Mouse (Mus musculus) T-helper 2 cell (primary cell): Measurements from ENCODE around the gene Ahsg.

Experiments used
- in situ Hi-C: fragments of 300-600 bp; cut with MboI, MseI; formaldehyde crosslinking; loops from one replicate; pipeline ENCODE4 v1.15.1; 2025; ENCODE audit warnings: high pct_unique_total_duplicates

Gene Ahsg

GRCm38 (mm10) chr16:22886726-22887125 lies 4.4 kb upstream of the Ahsg start:
- in situ Hi-C loops = no loop called here

- in situ Hi-C loops = no loop called here
These were observed 2.2 kb upstream of the Ahsg start for GRCm38 (mm10) chr16:22888835-22889234.

GRCm38 (mm10) chr16:22889716-22890115 lies 1.4 kb upstream of the Ahsg start:
- in situ Hi-C loops = no loop called here

- in situ Hi-C loops = no loop called here
These were observed 667 bp downstream of the Ahsg start for GRCm38 (mm10) chr16:22891733-22892154.

- in situ Hi-C loops = no loop called here
These were observed 3.0 kb downstream of the Ahsg start for GRCm38 (mm10) chr16:22894095-22894494.

GRCm38 (mm10) chr16:22896618-22897017 lies 5.5 kb downstream of the Ahsg start:
- in situ Hi-C loops = no loop called here

- in situ Hi-C loops = no loop called here
These were observed 8.3 kb downstream of the Ahsg start for GRCm38 (mm10) chr16:22899346-22899745.

GRCm38 (mm10) chr16:22899866-22900570 lies 8.9 kb downstream of the Ahsg start:
- in situ Hi-C loops = no loop called here

- in situ Hi-C loops = no loop called here
These were observed 10.2 kb downstream of the Ahsg start for GRCm38 (mm10) chr16:22901326-22901725.

- in situ Hi-C loops = no loop called here
These were observed 18.2 kb downstream of the Ahsg start for GRCm38 (mm10) chr16:22909290-22909689.

GRCm38 (mm10) chr16:22911986-22912385 lies 20.9 kb downstream of the Ahsg start:
- in situ Hi-C loops = loop anchor here (10.0 kb wide), 1 partner anchor 1187 kb away; no protein-coding TSS in a partner anchor

- in situ Hi-C loops = loop anchor here (10.0 kb wide), 1 partner anchor 1188 kb away; no protein-coding TSS in a partner anchor
These were observed 21.8 kb downstream of the Ahsg start for GRCm38 (mm10) chr16:22912886-22913285.

- in situ Hi-C loops = loop anchor here (10.0 kb wide), 1 partner anchor 1189 kb away; no protein-coding TSS in a partner anchor
These were observed 23.2 kb downstream of the Ahsg start for GRCm38 (mm10) chr16:22914276-22914675.

GRCm38 (mm10) chr16:22918034-22918433 lies 27.0 kb downstream of the Ahsg start, which contains the start of gene Fetub:
Fetub (plus strand) TSS chr16:22918334.
- in situ Hi-C loops = loop anchor here (10.0 kb wide), 1 partner anchor 1193 kb away; no protein-coding TSS in a partner anchor

GRCm38 (mm10) chr16:22918664-22919312 lies 27.7 kb downstream of the Ahsg start:
- in situ Hi-C loops = loop anchor here (10.0 kb wide), 1 partner anchor 1194 kb away; no protein-coding TSS in a partner anchor

- in situ Hi-C loops = loop anchor here (10.0 kb wide), 1 partner anchor 1195 kb away; no protein-coding TSS in a partner anchor
These were observed 29.1 kb downstream of the Ahsg start for GRCm38 (mm10) chr16:22919971-22920854.

GRCm38 (mm10) chr16:22921761-22922160 lies 30.7 kb downstream of the Ahsg start:
- in situ Hi-C loops = no loop called here

- in situ Hi-C loops = no loop called here
These were observed 31.4 kb downstream of the Ahsg start for GRCm38 (mm10) chr16:22922433-22922832.

- in situ Hi-C loops = no loop called here
These were observed 38.5 kb downstream of the Ahsg start for GRCm38 (mm10) chr16:22929575-22929974.

- in situ Hi-C loops = no loop called here
These were observed 40.5 kb downstream of the Ahsg start for GRCm38 (mm10) chr16:22931431-22932200.

GRCm38 (mm10) chr16:22937631-22938030 lies 46.6 kb downstream of the Ahsg start:
- in situ Hi-C loops = no loop called here
